Mouse (Mus musculus): ENCODE data around the gene E130218I03Rik. TPM values are rescaled to one million over a fixed set of nuclear protein-coding genes. Genes with fewer than 3 reads are reported as not detected.
A peak's percentile ranks its signal among the peaks of the same experiment; 100 is the strongest.
"Not testable (repeated sequence)": the region's sequence is repeated elsewhere in the genome, so short reads cannot be mapped to it uniquely, and the experiment has no call there.

The E130218I03Rik gene
- total and polyA plus RNA-seq, 2 experiments from 2014 or later: 0.31 to 0.95 TPM

DNA sequence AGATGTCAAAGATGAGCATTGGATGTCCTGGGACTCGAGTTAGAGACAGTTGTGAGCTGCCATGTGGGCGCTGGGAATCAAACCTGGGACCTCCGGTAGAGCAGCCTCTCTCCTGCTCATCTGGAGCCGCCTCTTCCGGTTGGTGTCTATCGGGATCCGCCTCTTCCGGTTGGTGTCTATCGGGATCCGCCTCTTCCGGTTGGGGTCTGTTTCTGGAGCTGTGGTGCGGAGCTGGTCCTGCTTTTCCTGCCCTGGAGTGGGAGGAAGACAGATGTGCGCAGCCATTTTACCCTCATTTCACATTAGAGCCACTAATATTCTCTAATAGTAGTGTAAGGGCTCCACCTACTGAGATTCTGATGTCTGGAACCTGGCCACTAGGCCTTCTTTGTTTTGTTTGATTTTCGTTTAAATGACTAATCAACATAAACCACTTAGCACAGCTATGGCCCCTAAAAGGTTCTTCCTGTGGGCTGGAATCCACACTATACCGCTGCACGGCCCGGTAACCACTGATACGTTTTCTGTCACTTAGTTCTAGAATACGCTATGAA lies 24.7 kb downstream of the E130218I03Rik start:
- Histone ChIP-seq H3K9me3 (ENCODE audit: low read length) (no peaks in the 10 kb centered on the region), H3K4me1 (ENCODE audit: insufficient read depth, low read length) (no peaks in the 10 kb centered on the region), H3K4me2 (ENCODE audit: low read depth, low read length) (no peak overlapping the region), H3K27me3 (ENCODE audit: insufficient read depth, low read length) (no peaks in the 10 kb centered on the region), H3K9ac (replicated peaks; ENCODE audit: low read length) (no peak overlapping the region), H3K27ac (no peak overlapping the region), H3K4me3 (ENCODE audit: low read length) (no peak overlapping the region), H3K36me3 (ENCODE audit: insufficient read depth, low read length) (no peaks in the 10 kb centered on the region)
- 87% methylated on average over 19 of the region's 19 CpGs for whole genome bisulfite sequencing
- TF ChIP-seq CTCF (IDR thresholded peaks at IDR 0.05; ENCODE audit: low read depth): peak; percentile 1; the same call in 1 of the 2 replicates
- ATAC-seq (no peak), DNase-seq (ENCODE audit: low spot score) (peak; percentile 18)

DNA sequence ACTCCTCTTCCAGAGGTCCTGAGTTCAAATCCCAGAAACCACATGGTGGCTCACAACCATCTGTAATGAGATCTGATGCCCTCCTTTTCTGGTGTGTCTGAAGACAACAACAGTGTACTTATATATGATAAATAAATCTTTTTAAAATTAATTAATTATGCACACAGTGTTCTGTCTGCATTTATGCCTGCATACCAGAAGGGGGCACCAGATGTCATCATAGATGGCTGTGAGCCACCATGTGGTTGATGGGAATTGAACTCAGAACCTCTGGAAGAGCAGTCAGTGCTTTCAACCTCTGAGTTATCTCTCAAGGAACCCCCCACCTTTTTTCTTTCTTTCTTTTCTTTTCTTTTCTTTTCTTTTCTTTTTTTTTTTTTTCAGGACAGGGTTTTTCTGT lies 26.2 kb downstream of the E130218I03Rik start:
- H3K27me3 ChIP-seq (ENCODE audit: insufficient read depth, low read length); ATAC-seq; H3K4me3 ChIP-seq (ENCODE audit: low read length); H3K27ac ChIP-seq; H3K9ac ChIP-seq (replicated peaks; ENCODE audit: low read length); H3K9me3 ChIP-seq (ENCODE audit: low read length); H3K4me1 ChIP-seq (ENCODE audit: insufficient read depth, low read length); H3K4me2 ChIP-seq (ENCODE audit: low read depth, low read length); DNase-seq (ENCODE audit: low spot score); H3K36me3 ChIP-seq (ENCODE audit: insufficient read depth, low read length): not testable (repeated sequence)

DNA sequence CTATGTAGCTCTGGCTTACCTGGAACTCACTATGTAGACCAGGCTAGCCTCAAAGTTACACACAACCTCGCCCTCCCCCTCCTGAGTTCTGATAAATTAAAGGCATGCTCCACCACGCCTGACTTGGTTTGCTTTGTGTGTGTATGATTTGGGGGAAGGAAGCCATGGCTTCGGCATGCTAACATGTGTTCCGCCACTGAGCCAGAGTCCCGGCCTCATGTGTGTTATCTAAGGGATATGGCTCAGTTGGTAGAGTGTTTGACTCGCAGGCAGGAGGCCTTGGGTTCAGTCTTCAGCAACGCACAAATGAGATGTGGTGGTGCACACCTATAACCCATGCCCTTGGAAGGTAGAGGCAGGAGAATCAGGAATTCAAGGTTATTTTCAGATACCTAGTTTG lies 28.5 kb downstream of the E130218I03Rik start:
- TF ChIP-seq CTCF (IDR thresholded peaks at IDR 0.05; ENCODE audit: low read depth): no peak
- H3K27me3 ChIP-seq (ENCODE audit: insufficient read depth, low read length): no peaks in the 10 kb centered on the region
- H3K36me3 ChIP-seq (ENCODE audit: insufficient read depth, low read length): peaks cover 4% of the 10 kb centered on the region
- no peak overlapping the region for H3K9ac ChIP-seq (replicated peaks; ENCODE audit: low read length)
- H3K9me3 ChIP-seq (ENCODE audit: low read length): no peaks in the 10 kb centered on the region
- DNase-seq (ENCODE audit: low spot score) (no peak), ATAC-seq (no peak)
- no peaks in the 10 kb centered on the region for H3K4me1 ChIP-seq (ENCODE audit: insufficient read depth, low read length)
- H3K4me3 ChIP-seq (ENCODE audit: low read length): no peak overlapping the region
- H3K27ac ChIP-seq: no peak overlapping the region
- WGBS: 83% methylated on average over 7 of the region's 7 CpGs
- H3K4me2 ChIP-seq (ENCODE audit: low read depth, low read length): no peak overlapping the region

DNA sequence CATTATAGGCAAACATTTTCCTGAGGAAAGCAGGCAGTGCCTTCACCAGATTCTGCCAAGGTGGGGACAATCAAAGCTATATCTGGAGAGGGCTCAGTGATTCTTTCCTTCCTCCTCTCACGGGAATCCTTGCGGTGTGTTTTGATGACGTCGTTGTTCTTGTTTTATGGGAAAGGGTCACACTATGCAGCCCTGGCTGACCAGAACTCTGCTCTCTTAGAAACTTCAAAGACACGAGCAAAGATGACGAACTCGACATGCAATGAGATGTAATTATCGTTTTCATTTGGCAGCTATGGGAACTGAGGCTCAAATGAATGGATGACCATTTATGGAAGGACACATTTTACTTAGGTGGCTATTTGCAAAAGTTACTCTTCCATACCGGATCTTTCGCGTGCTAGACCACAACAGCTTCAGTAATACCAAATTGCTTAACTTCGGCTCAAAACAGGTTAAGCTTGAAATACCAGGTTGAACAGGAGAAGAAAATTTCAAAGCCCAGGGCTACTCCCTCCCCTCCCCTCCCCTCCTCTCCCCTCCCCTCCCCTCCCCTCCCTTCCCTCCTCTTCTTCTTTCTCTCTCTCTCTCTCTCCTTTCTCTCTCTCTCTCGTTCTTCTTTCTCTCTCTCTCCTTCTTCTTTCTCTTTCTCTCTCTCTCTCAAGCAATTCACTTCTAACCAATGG lies 29.4 kb downstream of the E130218I03Rik start:
- Histone ChIP-seq H3K9me3 (ENCODE audit: low read length) (no peaks in the 10 kb centered on the region), H3K36me3 (ENCODE audit: insufficient read depth, low read length) (peaks cover 12% of the 10 kb centered on the region), H3K27me3 (ENCODE audit: insufficient read depth, low read length) (no peaks in the 10 kb centered on the region), H3K9ac (replicated peaks; ENCODE audit: low read length) (no peak overlapping the region), H3K4me1 (ENCODE audit: insufficient read depth, low read length) (no peaks in the 10 kb centered on the region), H3K4me2 (ENCODE audit: low read depth, low read length) (0 out of 2 replicates have a peak overlapping the region, but pooled peaks have one; percentile 5), H3K27ac (no peak overlapping the region), H3K4me3 (ENCODE audit: low read length) (no peak overlapping the region)
- DNase-seq (ENCODE audit: low spot score): no peak
- WGBS: 36% methylated on average over 12 of the region's 13 CpGs
- no peak for TF ChIP-seq CTCF (IDR thresholded peaks at IDR 0.05; ENCODE audit: low read depth)
- ATAC-seq: no peak

DNA sequence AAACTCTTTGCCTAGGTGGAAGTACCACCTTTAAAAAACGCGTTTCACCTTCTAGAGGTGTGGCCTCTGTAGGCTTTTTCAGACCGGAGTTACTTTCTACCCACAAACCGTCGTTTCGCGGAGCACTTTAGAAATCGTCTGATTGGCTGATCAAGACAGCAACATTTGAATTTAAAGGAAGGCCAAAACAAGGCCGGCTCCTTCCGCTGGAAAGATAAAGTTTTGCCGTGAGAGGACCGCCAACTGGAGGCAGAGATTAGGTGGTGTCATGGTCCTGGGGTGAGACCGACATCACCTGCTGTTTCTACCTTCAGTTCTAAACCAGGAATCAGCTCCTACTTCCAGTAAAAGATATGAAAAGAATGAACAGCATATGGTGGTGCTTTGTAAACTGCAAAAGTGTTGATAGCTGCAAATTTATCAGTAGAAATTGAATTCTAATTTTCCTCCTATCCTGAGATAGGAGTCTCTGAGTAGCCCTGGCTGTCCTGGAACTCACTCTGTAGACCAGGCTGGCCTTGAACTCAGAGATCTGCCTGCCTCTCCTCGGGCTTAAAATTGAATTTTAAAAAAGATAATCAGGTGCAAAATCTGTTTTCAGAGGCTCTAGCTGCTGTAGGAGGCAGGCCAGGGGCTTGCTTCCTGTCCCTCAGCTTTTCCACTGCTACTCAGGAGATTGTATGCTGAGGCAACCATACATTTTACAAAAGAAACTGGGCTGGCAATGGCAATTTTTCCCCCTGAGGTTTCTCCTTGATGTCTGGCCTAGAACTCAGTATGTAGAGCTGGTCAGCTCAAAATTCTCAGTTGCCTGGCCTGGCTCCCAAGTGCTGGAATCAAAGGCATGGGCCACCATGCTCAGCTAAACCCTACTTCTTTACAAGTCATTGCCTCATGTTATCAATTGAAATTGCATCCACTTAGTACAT lies 30.2 kb downstream of the E130218I03Rik start:
- DNase-seq (ENCODE audit: low spot score) (peak; percentile 34), ATAC-seq (no peak)
- TF ChIP-seq CTCF (IDR thresholded peaks at IDR 0.05; ENCODE audit: low read depth): no peak
- 10% methylated on average over 14 of the region's 14 CpGs for WGBS
- Histone ChIP-seq H3K27me3 (ENCODE audit: insufficient read depth, low read length) (no peaks in the 10 kb centered on the region), H3K27ac (no peak overlapping the region), H3K4me2 (ENCODE audit: low read depth, low read length) (0 out of 2 replicates have a peak overlapping the region, but pooled peaks have one; percentile 5), H3K9ac (replicated peaks; ENCODE audit: low read length) (no peak overlapping the region), H3K4me1 (ENCODE audit: insufficient read depth, low read length) (no peaks in the 10 kb centered on the region), H3K9me3 (ENCODE audit: low read length) (no peaks in the 10 kb centered on the region), H3K36me3 (ENCODE audit: insufficient read depth, low read length) (peaks cover 18% of the 10 kb centered on the region), H3K4me3 (ENCODE audit: low read length) (no peak overlapping the region)

DNA sequence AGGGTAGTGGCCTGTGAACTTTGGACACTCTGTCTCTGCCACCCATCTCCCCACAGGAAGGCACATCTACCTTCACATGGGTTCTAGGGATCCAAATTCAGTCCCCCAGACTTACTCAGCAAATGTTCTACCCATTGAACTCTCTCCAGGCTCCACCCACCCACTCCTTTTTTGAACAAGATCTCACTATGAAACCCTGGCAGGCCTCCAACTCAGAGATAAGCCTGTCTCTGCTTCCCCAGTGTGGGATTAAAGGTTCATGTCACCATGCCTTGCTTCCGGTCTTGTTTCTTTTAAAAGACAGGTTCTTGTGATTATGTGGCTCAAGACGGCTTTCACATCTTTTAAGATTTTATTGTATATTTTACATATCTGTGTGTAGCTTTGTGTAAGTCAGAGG lies 41.5 kb downstream of the E130218I03Rik start:
- H3K4me3 ChIP-seq (ENCODE audit: low read length): no peak overlapping the region
- H3K36me3 ChIP-seq (ENCODE audit: insufficient read depth, low read length): peaks cover 24% of the 10 kb centered on the region
- peaks cover 8% of the 10 kb centered on the region; the same call in 1 of the 2 replicates for H3K4me1 ChIP-seq (ENCODE audit: insufficient read depth, low read length)
- no peak overlapping the region for H3K9ac ChIP-seq (replicated peaks; ENCODE audit: low read length)
- DNase-seq (ENCODE audit: low spot score) (no peak), ATAC-seq (no peak)
- no peak for TF ChIP-seq CTCF (IDR thresholded peaks at IDR 0.05; ENCODE audit: low read depth)
- no peak overlapping the region for H3K4me2 ChIP-seq (ENCODE audit: low read depth, low read length)
- 94% methylated on average over 2 of the region's 2 CpGs for WGBS
- H3K9me3 ChIP-seq (ENCODE audit: low read length): no peaks in the 10 kb centered on the region
- no peaks in the 10 kb centered on the region for H3K27me3 ChIP-seq (ENCODE audit: insufficient read depth, low read length)
- no peak overlapping the region for H3K27ac ChIP-seq
